Mouse (Mus musculus): ENCODE results near the gene Sox13.

The Sox13 gene

GRCm38 (mm10) chr1:133397483-133398237 lies 26.5 kb downstream of the Sox13 start:
- no peak for DNase-seq

- DNase-seq, result no peak
These were observed 27.1 kb downstream of the Sox13 start for GRCm38 (mm10) chr1:133397094-133397482.

GRCm38 (mm10) chr1:133396693-133397092 lies 27.5 kb downstream of the Sox13 start:
- DNase-seq, result no peak

GRCm38 (mm10) chr1:133394702-133395101 lies 29.5 kb downstream of the Sox13 start:
- no peak for DNase-seq

- no peak for DNase-seq
These were observed 36.5 kb downstream of the Sox13 start for GRCm38 (mm10) chr1:133387539-133388268.

- DNase-seq, result no peak
These were observed 38.0 kb downstream of the Sox13 start for GRCm38 (mm10) chr1:133386209-133386608.

GRCm38 (mm10) chr1:133385506-133385905 lies 38.7 kb downstream of the Sox13 start:
- peak; percentile 87 for DNase-seq

GRCm38 (mm10) chr1:133383157-133383783 lies 40.9 kb downstream of the Sox13 start:
- no peak for DNase-seq

- peak; percentile 31 for DNase-seq
These were observed 41.5 kb downstream of the Sox13 start for GRCm38 (mm10) chr1:133382552-133383155.

GRCm38 (mm10) chr1:133382008-133382407 lies 42.2 kb downstream of the Sox13 start:
- DNase-seq, result peak; percentile 50

- DNase-seq, result peak; percentile 61
These were observed 43.7 kb downstream of the Sox13 start for GRCm38 (mm10) chr1:133380347-133381065.

- DNase-seq, result no peak
These were observed 44.2 kb downstream of the Sox13 start for GRCm38 (mm10) chr1:133379986-133380320.

- DNase-seq, result no peak
These were observed 44.8 kb downstream of the Sox13 start for GRCm38 (mm10) chr1:133379254-133379985.

- DNase-seq, result no peak
These were observed 46.6 kb downstream of the Sox13 start for GRCm38 (mm10) chr1:133377547-133377946.

- DNase-seq, result no peak
These were observed 48.4 kb downstream of the Sox13 start for GRCm38 (mm10) chr1:133375696-133376346.

- DNase-seq, result no peak
These were observed 52.1 kb downstream of the Sox13 start for GRCm38 (mm10) chr1:133372113-133372512.

GRCm38 (mm10) chr1:133371431-133371830 lies 52.7 kb downstream of the Sox13 start:
- no peak for DNase-seq

- no peak for DNase-seq
These were observed 53.8 kb downstream of the Sox13 start for GRCm38 (mm10) chr1:133370352-133370751.

- no peak for DNase-seq
These were observed 55.5 kb downstream of the Sox13 start for GRCm38 (mm10) chr1:133368644-133369043.

GRCm38 (mm10) chr1:133367606-133368488 lies 56.3 kb downstream of the Sox13 start:
- no peak for DNase-seq

Data from lung, postnatal 14 days (tissue).